Mouse (Mus musculus) spleen, postnatal 14 days (tissue): ENCODE data around the gene Gtf3c2.

Experiments
- DNase-seq, 2 experiments: peaks; one replicate each; pipeline ENCODE4 v3.0.0; 2021 to 2022; ENCODE audit warnings: low spot score in 2 of 2

The Gtf3c2 gene

DNA sequence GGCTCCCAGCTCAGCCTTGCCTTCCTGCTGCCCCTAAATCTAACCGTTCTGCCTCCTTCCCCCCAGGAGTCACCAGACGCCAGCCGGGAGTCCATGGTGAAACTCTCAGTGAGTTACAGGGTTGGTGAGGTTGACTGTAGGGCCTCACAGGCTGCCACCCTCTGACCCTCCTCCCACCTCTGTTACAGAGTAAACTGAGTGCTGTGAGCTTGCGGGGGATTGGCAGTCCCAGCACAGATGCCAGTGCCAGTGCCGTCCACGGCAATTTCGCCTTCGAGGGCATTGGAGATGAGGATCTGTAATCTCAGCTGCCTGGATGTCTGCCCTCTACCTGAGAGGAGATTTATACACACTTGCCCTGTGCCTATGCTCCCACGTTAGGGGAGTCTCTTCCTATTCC is 18.2 kb upstream of the Gtf3c2 start:
- no peak for DNase-seq

DNA sequence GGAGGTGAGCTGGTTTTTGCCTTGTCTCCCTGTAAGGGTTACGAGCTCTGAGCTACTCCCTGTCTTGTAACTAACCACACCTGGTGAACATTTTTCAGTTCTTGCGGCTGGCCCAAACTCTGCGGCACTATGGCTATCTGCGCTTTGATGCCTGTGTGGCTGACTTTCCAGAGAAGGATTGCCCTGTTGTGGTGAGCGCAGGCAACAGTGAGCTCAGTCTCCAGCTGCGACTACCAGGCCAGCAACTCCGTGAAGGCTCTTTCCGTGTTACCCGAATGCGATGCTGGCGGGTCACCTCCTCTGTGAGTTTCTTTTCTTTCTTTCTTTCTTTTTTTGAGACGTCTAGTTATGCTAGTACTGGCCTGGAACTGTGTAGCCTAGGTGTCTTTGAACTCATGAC is 17.1 kb upstream of the Gtf3c2 start:
- DNase-seq, result no peak

- no peak for DNase-seq
Observed at GRCm38 (mm10) chr5:31196207-31196606, 16.3 kb upstream of the Gtf3c2 start.

- no peak for DNase-seq
Observed at GRCm38 (mm10) chr5:31195671-31196070, 15.7 kb upstream of the Gtf3c2 start.

GRCm38 (mm10) chr5:31194486-31195485 is 14.8 kb upstream of the Gtf3c2 start:
- DNase-seq, result no peak

DNA sequence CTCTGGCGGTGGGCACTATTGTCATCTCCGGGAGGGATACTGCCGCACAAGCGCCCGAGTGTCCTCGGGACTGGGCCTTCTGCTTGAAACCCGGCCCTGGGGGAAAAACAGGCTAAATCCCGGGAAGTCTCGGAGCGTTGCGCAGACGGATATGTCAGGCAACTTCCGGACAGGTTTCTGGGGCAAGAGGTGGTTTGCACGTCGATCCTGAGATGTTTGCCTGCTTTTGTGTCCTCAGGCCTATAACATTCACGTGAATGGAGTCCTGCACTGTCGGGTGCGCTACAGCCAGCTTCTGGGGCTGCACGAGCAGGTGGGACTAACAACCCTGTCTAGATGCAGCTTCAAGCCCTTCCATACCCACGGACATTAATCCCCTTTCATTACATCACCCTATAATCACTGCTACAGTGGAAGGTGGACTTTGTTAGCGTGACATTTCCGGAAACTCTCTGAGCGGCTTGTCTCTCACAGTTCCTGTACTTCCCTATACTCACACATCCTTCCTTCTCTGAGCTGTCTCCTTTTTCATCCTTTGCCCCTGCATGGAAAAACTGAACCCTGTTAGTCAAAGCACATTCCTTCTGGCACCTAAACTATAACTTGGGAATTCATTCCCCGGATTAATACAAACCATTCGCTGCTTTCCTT is 13.8 kb upstream of the Gtf3c2 start:
- no peak for DNase-seq

DNA sequence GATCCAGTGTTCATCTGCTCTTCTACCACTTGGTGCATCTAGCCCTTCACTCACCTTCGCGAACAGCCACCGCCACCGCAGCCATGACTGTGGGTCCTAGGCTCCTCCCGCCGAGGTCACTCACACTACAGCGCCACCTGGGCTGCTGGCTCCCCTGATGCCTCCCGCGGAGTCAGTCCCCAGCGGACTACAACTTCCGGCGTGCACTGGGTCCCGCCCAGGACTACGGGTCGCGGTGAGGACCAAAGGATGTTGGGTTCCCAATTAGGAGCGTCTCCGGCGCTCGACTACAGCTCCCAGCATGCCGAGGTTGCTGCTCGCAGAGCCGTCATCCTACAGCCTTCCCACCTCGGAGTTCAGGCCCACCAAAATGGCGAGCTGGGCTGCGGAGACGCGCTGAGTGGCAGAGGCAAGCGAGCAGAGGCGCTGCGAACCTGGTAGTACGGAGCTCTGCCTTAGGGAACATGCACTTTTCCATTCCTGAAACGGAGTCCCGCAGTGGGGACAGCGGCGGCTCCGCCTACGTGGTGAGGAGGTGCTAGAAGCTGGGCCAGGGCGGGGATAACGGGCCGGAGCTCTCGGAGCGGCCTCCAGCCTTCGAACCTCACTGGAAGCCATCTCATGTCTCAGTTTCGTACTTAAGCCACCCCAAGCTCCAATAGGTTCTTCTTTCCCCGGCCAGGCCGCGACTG is 13.1 kb upstream of the Gtf3c2 start, which contains the start of the genes Snx17 and Eif2b4:
Gene Snx17 (plus strand): TSS at position 289 of the 692 bp plus-strand sequence.
Gene Eif2b4 (minus strand): TSS at position 492 of the 692 bp plus-strand sequence.
- DNase-seq, result peak; percentile 99

- DNase-seq, result no peak
Observed at GRCm38 (mm10) chr5:31192045-31192938, 12.3 kb upstream of the Gtf3c2 start.

GRCm38 (mm10) chr5:31190201-31190600 is 10.3 kb upstream of the Gtf3c2 start:
- no peak for DNase-seq

DNA sequence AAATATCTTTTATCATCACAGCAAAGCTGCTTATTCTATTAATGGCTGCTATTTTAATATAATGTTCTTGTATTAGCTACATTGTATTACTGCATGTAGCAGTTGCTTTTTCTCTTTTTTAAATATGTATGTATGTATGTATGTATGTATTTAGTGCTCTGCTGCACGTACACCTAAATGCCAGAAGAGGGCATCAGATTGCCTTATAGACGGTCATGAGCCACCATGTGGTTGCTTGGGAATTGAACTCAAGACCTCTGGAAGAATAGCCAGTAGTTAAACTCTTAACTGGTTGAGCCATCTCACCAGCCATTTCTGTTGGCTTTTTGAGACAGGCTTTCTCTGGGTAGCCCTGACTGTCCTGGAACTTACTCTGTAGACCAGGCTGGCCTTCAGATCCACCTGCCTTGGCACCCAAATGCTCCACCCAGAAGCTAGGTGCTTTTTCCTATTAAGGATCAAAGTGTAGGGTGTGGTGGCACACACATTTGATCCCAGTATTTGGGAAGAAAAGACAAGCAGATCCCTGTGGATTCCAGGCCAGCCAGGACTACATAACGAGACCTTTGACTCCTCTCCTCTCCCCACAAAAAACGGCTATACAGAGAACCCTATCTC is 8.4 kb upstream of the Gtf3c2 start:
- DNase-seq, result no peak

GRCm38 (mm10) chr5:31183678-31184077 is 3.7 kb upstream of the Gtf3c2 start:
- DNase-seq, result no peak

- no peak for DNase-seq
Observed at GRCm38 (mm10) chr5:31181183-31181770, 1.3 kb upstream of the Gtf3c2 start.

- DNase-seq, result no peak
Observed at GRCm38 (mm10) chr5:31179301-31179765, 611 bp downstream of the Gtf3c2 start.

- DNase-seq, result no peak
Observed at GRCm38 (mm10) chr5:31168630-31169029, 11.3 kb downstream of the Gtf3c2 start.

DNA sequence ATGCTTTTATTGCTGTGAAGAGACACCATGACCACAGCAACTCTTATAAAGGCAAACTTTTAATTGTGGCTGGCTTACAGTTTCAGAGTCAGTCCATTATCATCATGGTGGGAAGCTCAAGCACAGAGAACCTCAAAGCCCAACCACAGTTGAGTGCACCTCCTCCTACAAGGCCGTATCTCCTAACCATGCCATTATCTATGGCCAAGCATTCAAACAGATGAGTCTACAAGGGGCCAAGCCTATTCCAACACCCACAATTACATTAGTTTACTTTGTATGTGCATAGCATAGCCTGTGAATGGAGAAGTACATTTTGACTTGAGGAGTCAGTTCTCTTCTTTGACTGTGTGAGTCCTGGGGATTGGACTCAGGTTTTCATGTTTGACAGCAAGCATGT is 15.1 kb downstream of the Gtf3c2 start:
- DNase-seq, result no peak

- no peak for DNase-seq
Observed at GRCm38 (mm10) chr5:31162462-31162861, 17.5 kb downstream of the Gtf3c2 start.

DNA sequence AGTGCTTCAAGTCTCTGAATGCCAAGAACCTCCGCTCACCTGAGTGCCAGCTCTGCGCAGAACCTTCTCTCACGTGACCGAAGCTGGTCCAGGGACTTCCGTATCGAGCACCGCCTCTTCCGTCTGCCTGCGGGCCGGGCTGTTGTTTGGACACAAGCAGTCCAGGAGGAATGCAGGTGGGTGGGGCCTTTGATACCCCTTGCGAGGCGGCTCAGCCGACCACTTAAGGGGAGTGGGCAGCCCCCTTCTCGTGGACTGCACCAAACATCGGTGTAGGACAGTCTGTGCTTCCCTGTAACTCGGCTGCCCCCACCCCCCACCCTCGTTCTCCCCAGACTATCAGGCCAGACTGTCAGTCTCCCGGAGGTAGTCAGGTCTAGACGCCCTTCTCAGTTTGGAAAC is 25.8 kb downstream of the Gtf3c2 start, which contains the start of gene Mpv17:
Gene Mpv17 (minus strand): TSS at position 100 of the 402 bp plus-strand sequence.
- peak; percentile 38 to 60 for DNase-seq

GRCm38 (mm10) chr5:31153516-31154151 is 26.3 kb downstream of the Gtf3c2 start:
- no peak for DNase-seq

DNA sequence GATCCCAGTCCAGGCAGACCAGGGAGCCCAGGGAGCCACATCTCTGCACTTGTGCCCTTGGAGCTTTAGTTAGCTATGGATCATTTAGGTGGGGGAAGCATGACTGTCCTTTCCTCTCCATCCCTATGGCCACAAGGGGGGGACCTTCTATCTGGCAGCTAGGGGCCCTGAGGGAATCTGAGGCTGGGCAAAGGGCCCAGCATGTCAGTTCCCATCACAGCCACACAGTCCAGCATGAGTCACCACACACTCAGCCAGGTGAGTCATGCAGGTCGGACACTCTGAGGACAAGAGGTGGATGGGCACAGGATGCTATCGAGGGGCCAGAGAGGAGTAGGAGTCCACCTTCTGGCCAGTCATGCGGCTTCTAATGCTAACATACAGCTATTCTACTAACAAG is 28.2 kb downstream of the Gtf3c2 start:
- no peak for DNase-seq

DNA sequence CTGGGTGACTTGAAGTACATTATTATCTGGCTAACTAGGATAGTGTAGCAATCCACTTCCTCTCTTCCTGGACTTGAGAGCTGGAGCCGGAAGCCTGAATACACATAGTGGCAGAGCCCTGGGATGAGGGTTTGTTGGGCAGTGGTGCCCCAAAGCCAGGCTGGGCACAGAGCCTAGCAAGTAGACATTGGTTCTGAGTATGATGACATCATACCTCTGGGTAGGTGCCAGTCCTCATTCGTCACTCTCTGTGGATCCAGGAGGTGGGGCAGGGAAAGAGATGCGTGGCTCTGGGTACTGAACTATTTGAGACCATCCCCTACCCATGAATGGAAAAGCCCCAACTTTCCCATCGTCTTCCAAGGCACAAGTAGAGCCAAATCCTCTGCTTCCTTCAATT is 30.2 kb downstream of the Gtf3c2 start:
- no peak for DNase-seq
